Mouse (Mus musculus) gonadal fat pad, adult 2 months (tissue): ENCODE results near the gene Celsr2. TPM values are rescaled to one million over a fixed set of nuclear protein-coding genes. Genes with fewer than 3 reads are reported as not detected.
A peak's percentile ranks its signal among the peaks of the same experiment; 100 is the strongest.

Experiments
- DNase-seq: peaks from one replicate; pipeline ENCODE4 v3.0.0-alpha.2; 2012; ENCODE audit warnings: low read depth
- polyA plus RNA-seq: library from polyadenylated mRNA; depleted of rRNA; stranded (reverse); fragments of >200 nt; gene quantifications from 2 replicates; pipeline ENCODE4 v1.2.3, GENCODE M21; 2012

Celsr2 gene
- polyA plus RNA-seq, 1 experiment: 18.5 TPM

GRCm38 (mm10) chr3:108381945-108382875, 33.1 kb downstream of the Celsr2 start:
- DNase-seq: no peak

- DNase-seq: no peak
Measured at GRCm38 (mm10) chr3:108380695-108381094, 34.7 kb downstream of the Celsr2 start.

DNA sequence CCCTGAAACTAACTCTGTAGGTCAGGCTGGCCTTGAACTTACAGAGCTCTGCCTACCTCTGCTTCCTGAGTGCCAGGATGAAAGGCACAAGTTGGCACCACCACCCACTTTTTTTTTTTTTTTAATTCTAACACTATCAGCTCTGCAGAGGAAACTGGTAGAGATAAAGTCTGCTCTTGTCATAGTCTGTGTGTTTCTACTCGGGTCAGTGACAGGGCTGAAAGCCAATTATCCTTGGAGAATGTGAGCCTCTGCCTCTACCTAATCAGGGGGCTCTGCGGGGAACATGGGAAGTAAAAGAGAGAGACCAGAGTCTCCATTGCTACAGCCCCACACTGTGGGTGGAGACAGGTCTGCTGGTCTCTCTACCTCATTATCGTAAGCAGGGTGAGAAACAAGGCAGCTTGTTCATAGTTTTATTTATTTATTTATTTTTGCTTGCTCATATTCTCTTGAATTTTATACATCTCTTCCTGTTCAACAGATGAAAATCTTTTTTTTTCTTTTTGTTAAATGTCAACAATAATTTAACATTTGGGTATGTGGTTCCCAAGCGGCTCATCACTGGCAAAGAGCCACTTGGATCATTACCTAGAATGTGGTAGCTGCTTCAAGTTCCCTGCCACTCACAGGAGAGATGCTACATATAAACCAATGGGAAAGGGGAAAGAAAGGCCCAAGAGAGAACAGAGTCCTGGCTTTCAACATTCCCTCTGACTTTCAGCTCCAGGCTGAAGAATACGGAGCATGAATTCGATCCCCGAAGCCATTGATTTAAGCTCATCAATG, 36.3 kb downstream of the Celsr2 start:
- DNase-seq: no peak

DNA sequence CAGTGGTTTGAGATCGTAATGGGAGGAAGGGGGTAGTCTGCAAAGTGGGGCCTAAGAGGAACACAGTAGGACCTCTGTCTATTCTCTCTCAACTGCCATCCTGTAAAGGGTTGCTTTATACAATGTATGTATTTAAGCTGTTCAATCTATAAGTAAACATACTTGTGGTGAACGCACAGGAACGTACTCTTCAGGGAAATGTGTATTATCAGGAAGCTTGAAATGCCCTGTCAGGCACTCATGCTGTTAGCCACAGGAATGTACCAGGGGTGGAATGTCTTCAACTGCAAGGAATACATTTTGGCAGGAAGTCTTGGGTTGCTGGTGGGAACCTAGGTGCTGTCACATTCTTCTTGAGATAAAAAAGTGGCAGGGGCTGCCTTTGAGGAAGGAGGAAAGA, 42.7 kb downstream of the Celsr2 start:
- DNase-seq: no peak

- DNase-seq: no peak
Measured at GRCm38 (mm10) chr3:108372274-108372673, 43.1 kb downstream of the Celsr2 start.

DNA sequence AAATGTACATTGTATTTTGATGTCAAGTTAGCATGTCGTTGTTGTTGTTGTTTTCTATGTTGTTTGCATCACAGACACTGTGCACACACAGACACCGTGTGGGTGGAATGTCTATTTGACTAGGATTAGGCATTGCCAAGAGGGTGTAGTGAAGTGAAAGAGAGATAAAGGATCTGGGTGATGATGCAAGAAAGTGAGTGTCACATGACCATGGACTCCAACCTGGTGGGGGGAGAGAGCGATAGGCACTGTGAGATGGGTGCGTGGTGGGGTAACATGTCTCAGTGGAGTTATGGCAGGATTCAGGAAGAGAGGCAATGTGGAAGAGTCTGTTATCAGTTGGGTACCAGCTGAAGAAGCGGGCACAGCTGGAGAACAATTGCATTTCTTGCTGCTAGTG, 46.6 kb downstream of the Celsr2 start:
- no peak for DNase-seq

DNA sequence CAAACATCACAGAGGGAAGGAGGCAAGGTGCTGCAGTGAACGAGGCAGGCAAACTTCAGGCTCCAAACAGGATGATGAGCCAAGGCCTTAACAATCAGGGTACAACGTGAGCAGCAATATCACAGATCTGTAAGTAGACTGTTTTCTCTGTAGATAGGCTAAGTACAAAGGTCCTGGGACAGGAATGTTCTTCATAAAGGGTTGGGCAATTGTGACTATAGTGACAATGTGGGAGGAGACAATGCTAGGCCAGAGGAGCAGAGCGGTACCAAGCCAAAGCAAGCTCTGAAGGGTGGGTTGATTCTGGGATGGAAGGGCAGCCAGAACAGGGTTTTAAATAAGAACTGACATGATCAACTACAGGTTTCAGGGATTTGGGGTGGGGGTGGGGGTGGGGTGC, 47.5 kb downstream of the Celsr2 start:
- no peak for DNase-seq

GRCm38 (mm10) chr3:108367173-108367572, 48.2 kb downstream of the Celsr2 start:
- no peak for DNase-seq

GRCm38 (mm10) chr3:108364270-108364995, 50.9 kb downstream of the Celsr2 start, which contains the start of gene Mybphl:
Mybphl (plus strand) TSS chr3:108364911.
- no peak for DNase-seq

DNA sequence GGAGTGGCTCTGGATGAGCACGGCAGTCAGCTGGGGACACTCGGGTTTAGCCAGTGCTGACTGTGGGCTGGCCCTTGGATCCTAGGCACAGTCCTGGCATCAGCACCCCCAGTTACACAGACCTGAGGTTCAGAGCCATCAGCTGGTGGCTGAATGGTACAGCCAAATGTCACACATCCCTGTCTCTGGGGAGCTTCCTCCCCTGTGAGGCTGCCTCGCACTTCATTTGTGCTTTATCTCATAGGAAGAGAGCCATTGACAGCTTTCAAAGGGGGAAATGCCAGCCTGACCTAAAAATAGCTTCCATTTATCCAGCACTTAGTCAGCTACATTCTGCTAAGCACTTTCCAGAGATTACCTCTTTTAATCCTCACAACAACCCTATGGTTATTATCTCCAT, 51.7 kb downstream of the Celsr2 start:
- DNase-seq: no peak

- DNase-seq: no peak
Measured at GRCm38 (mm10) chr3:108360894-108361293, 54.5 kb downstream of the Celsr2 start.

GRCm38 (mm10) chr3:108358445-108358844, 56.9 kb downstream of the Celsr2 start:
- DNase-seq: no peak

- DNase-seq: no peak
Measured at GRCm38 (mm10) chr3:108357051-108357450, 58.3 kb downstream of the Celsr2 start.

- no peak for DNase-seq
Measured at GRCm38 (mm10) chr3:108355245-108355644, 60.1 kb downstream of the Celsr2 start.

- no peak for DNase-seq
Measured at GRCm38 (mm10) chr3:108348376-108348775, 67.0 kb downstream of the Celsr2 start.

- peak; percentile 34 for DNase-seq
Measured at GRCm38 (mm10) chr3:108345855-108346254, 69.5 kb downstream of the Celsr2 start.

- no peak for DNase-seq
Measured at GRCm38 (mm10) chr3:108342185-108342584, 73.2 kb downstream of the Celsr2 start.

GRCm38 (mm10) chr3:108341040-108341439, 74.3 kb downstream of the Celsr2 start:
- DNase-seq: no peak
